Mouse (Mus musculus) liver, postnatal 0 days (tissue): ENCODE data around the gene Pcgf6. TPM values are rescaled to one million over a fixed set of nuclear protein-coding genes. Genes with fewer than 3 reads are reported as not detected.
"Not testable (repeated sequence)": the region's sequence is repeated elsewhere in the genome, so short reads cannot be mapped to it uniquely, and the experiment has no call there.

ENCODE experiments used
- ATAC-seq: fragments of 200-750 bp; cut with Nextera tagmentation; 2 replicates; pipeline ENCODE4 v1.8.0; 2017; ENCODE audit warnings: mild to moderate bottlenecking, moderate library complexity
- DNase-seq: peaks from one replicate; pipeline ENCODE4 v3.0.0-alpha.2; 2016
- H3K27ac ChIP-seq: fragments of 300-500 bp; sonication (generic); 2 replicates; pipeline ENCODE4 v1.5.1; 2014; ENCODE audit warnings: antibody characterized with exemption, moderate library complexity, mild to moderate bottlenecking, low read depth
- H3K27me3 ChIP-seq: fragments of 300-500 bp; sonication (generic); 2 replicates; pipeline ENCODE4 v1.6.1; 2014; ENCODE audit warnings: low read length, control low read depth, mixed read lengths; ENCODE audit not compliant: insufficient read depth
- H3K36me3 ChIP-seq: fragments of 300-500 bp; sonication (generic); replicated peaks from 2 replicates; pipeline ENCODE4 v1.6.1; 2014; ENCODE audit warnings: mild to moderate bottlenecking, control low read depth, low read length, moderate library complexity, mixed read lengths; ENCODE audit not compliant: insufficient read depth
- H3K4me1 ChIP-seq: fragments of 300-500 bp; sonication (generic); 2 replicates; pipeline ENCODE4 v1.6.1; 2014; ENCODE audit warnings: antibody characterized with exemption, mild to moderate bottlenecking, control low read depth; ENCODE audit not compliant: insufficient read depth
- H3K4me2 ChIP-seq: fragments of 300-500 bp; sonication (generic); 2 replicates; pipeline ENCODE4 v1.6.1; 2014; ENCODE audit warnings: low read depth, mild to moderate bottlenecking, low read length, moderate library complexity, mixed read lengths
- H3K4me3 ChIP-seq: fragments of 300-500 bp; sonication (generic); 2 replicates; pipeline ENCODE4 v1.5.1; 2014; ENCODE audit warnings: low read depth, low read length
- H3K9ac ChIP-seq: fragments of 300-500 bp; sonication (generic); replicated peaks from 2 replicates; pipeline ENCODE4 v1.6.1; 2014; ENCODE audit warnings: mild to moderate bottlenecking, moderate library complexity
- H3K9me3 ChIP-seq: fragments of 300-500 bp; sonication (generic); 2 replicates; pipeline ENCODE4 v1.6.1; 2016; ENCODE audit warnings: mild to moderate bottlenecking, control low read depth, low read length, mixed read lengths
- CTCF ChIP-seq: sonication (generic); IDR thresholded peaks from 2 replicates; pipeline ENCODE4 v1.5.1; 2016; ENCODE audit warnings: antibody characterized with exemption, low read depth
- EP300 ChIP-seq: IDR thresholded peaks from 2 replicates; pipeline ENCODE4 v1.6.1; 2016; ENCODE audit warnings: antibody characterized with exemption, low read depth, mild to moderate bottlenecking
- WGBS: fragments of 180-500 bp; shearing (Covaris S2); extraction: QIAGEN DNeasy Blood & Tissue Kit; methylation state at CpG from one replicate; pipeline ENCODE4 v1.1.7; 2014; ENCODE audit not compliant: insufficient replicate concordance; 5-methylcytosine and 5-hydroxymethylcytosine counted together
- polyA plus RNA-seq: library from polyadenylated mRNA; unstranded; fragments of >200 nt; fragmentation: Nextera tagmentation; extraction: Ambion mirVana; gene quantifications from 2 replicates; pipeline ENCODE4 v1.2.1, GENCODE M21; 2015

Pcgf6 gene
- polyA plus RNA-seq, 1 experiment from 2014 or later = 7.7 TPM

DNA sequence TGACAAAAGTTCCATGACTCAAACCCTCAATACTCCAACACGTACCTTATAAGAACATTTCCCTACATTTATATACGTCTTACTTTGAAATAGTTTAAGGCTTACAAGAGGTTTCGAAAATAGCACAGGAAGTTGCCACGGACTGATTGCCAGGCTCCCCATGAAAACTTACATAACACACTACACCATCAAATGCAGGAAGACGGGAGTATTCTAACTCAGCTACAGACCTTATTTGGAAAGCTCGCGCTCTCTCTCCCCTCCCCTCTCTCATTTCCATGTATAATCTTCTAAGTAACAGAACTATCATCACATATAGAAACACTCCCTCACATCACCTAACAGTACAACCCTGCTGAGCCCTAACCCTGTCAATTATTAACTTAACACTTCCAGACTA is 41.3 kb downstream of the Pcgf6 start:
- no peak for DNase-seq
- Histone ChIP-seq H3K27me3 (peaks cover 33% of the 10 kb centered on the region), H3K4me1 (peaks cover 7% of the 10 kb centered on the region), H3K27ac (no peak overlapping the region), H3K9ac (no peak overlapping the region), H3K4me2 (no peak overlapping the region), H3K36me3 (no peaks in the 10 kb centered on the region), H3K9me3 (no peaks in the 10 kb centered on the region), H3K4me3 (no peak overlapping the region)
- TF ChIP-seq EP300 = no peak
- TF ChIP-seq CTCF = no peak
- no peak for ATAC-seq
- 69% methylated on average over 7 of the region's 7 CpGs for WGBS

- no peak for ATAC-seq
- 0 out of 2 replicates have a peak, but pooled peaks cover 3% of the 10 kb centered on the region for H3K4me1 ChIP-seq
- no peak overlapping the region for H3K4me2 ChIP-seq
- no peak for TF ChIP-seq EP300
- no peak for TF ChIP-seq CTCF
- no peaks in the 10 kb centered on the region for H3K9me3 ChIP-seq
- H3K36me3 ChIP-seq = no peaks in the 10 kb centered on the region
- peak; percentile 67 for DNase-seq
- 1% methylated on average over 4 of the region's 4 CpGs for WGBS
- no peak overlapping the region for H3K27ac ChIP-seq
- H3K9ac ChIP-seq = no peak overlapping the region
- H3K27me3 ChIP-seq = 0 out of 2 replicates have a peak, but pooled peaks cover 4% of the 10 kb centered on the region
- no peak overlapping the region for H3K4me3 ChIP-seq
Measured at GRCm38 (mm10) chr19:47006321-47006720, 44.4 kb downstream of the Pcgf6 start.

GRCm38 (mm10) chr19:47005873-47006272 is 44.8 kb downstream of the Pcgf6 start:
- DNase-seq (no peak), ATAC-seq (no peak)
- WGBS = 51% methylated on average over 5 of the region's 5 CpGs

GRCm38 (mm10) chr19:47003742-47004511 is 46.8 kb downstream of the Pcgf6 start:
- 58% methylated on average over 6 of the region's 6 CpGs for WGBS
- TF ChIP-seq EP300 (no peak), CTCF (no peak)

More at GRCm38 (mm10) chr19:47005873-47006272, 44.8 kb downstream of the Pcgf6 start:
- no peak for TF ChIP-seq CTCF
- no peak for TF ChIP-seq EP300
- H3K4me2 ChIP-seq = no peak overlapping the region
- H3K36me3 ChIP-seq = no peaks in the 10 kb centered on the region
- H3K9me3 ChIP-seq = no peaks in the 10 kb centered on the region
- 0 out of 2 replicates have a peak, but pooled peaks cover 3% of the 10 kb centered on the region for H3K4me1 ChIP-seq
- no peak overlapping the region for H3K27ac ChIP-seq
- 0 out of 2 replicates have a peak, but pooled peaks cover 4% of the 10 kb centered on the region for H3K27me3 ChIP-seq
- H3K9ac ChIP-seq = no peak overlapping the region
- no peak overlapping the region for H3K4me3 ChIP-seq

GRCm38 (mm10) chr19:47000357-47000756 is 50.3 kb downstream of the Pcgf6 start:
- H3K27me3 ChIP-seq, H3K27ac ChIP-seq, ATAC-seq, H3K9me3 ChIP-seq, H3K4me3 ChIP-seq, H3K4me1 ChIP-seq, DNase-seq, H3K9ac ChIP-seq, H3K4me2 ChIP-seq, H3K36me3 ChIP-seq: not testable (repeated sequence)
- 82% methylated on average over 2 of the region's 3 CpGs for WGBS

More at GRCm38 (mm10) chr19:47003742-47004511, 46.8 kb downstream of the Pcgf6 start:
- Histone ChIP-seq H3K4me3 (no peak overlapping the region), H3K36me3 (no peaks in the 10 kb centered on the region), H3K4me2 (no peak overlapping the region), H3K27me3 (0 out of 2 replicates have a peak, but pooled peaks cover 4% of the 10 kb centered on the region), H3K9ac (no peak overlapping the region), H3K9me3 (no peaks in the 10 kb centered on the region), H3K4me1 (no peaks in the 10 kb centered on the region), H3K27ac (no peak overlapping the region)
- no peak for ATAC-seq
- DNase-seq = no peak

DNA sequence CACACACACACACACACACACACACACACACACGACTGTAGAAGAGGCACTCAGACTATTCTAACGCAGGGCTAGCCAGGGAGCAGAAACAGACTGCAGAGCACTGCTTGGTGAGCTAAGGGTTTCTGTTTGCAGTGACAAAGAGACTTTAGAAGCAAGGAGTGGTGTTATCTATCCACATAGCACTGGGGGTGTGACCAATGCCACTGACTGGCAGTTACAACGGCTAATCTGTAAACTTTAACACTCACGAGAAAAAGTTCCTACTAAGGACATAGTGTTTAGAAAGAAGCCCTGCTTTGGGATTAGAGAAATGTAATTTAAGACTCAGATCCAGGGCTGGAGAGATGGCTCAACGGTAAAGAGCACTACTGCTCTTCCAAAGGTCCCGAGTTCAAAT is 51.0 kb downstream of the Pcgf6 start:
- TF ChIP-seq EP300 (peak; percentile 75), CTCF (no peak)
- Histone ChIP-seq H3K4me1 (no peaks in the 10 kb centered on the region), H3K27me3 (no peaks in the 10 kb centered on the region), H3K4me2 (no peak overlapping the region), H3K27ac (no peak overlapping the region), H3K9me3 (no peaks in the 10 kb centered on the region), H3K36me3 (no peaks in the 10 kb centered on the region), H3K9ac (no peak overlapping the region), H3K4me3 (no peak overlapping the region)
- WGBS = 51% methylated on average over 6 of the region's 6 CpGs
- DNase-seq (no peak), ATAC-seq (peak; percentile 64)
